Mouse (Mus musculus) C2C12 (cell line): Measurements from ENCODE around the gene Lrrc37a. TPM values are rescaled to one million over a fixed set of nuclear protein-coding genes. Genes with fewer than 3 reads are reported as not detected.
"Not testable (repeated sequence)": the region's sequence is repeated elsewhere in the genome, so short reads cannot be mapped to it uniquely, and the experiment has no call there.

Experiments used
- H3K27me3 ChIP-seq: one replicate; pipeline ENCODE4 v1.6.1; 2011; ENCODE audit not compliant: control insufficient read depth, insufficient read depth, insufficient read length
- H3K36me3 ChIP-seq: one replicate; pipeline ENCODE4 v1.6.1; 2011; ENCODE audit not compliant: control insufficient read depth, insufficient read depth
- H3K4me3 ChIP-seq: one replicate; pipeline ENCODE4 v1.5.1; 2011; ENCODE audit warnings: mild to moderate bottlenecking, control low read depth; ENCODE audit not compliant: poor library complexity, insufficient read depth, severe bottlenecking
- H3K79me2 ChIP-seq: one replicate; pipeline ENCODE4 v1.6.1; 2011; ENCODE audit not compliant: control insufficient read depth, insufficient read depth
- H3K79me3 ChIP-seq: one replicate; pipeline ENCODE4 v1.6.1; 2011; ENCODE audit warnings: low read depth, control low read depth
- H3ac ChIP-seq: one replicate; pipeline ENCODE3; 2011; ENCODE audit warnings: low read depth; ENCODE audit not compliant: control insufficient read depth, insufficient read length
- CEBPB ChIP-seq: IDR thresholded peaks from one replicate; pipeline ENCODE4 v1.6.1; 2011; ENCODE audit warnings: low read depth, mild to moderate bottlenecking, control low read depth, moderate library complexity
- CTCF ChIP-seq: IDR thresholded peaks from one replicate; pipeline ENCODE4 v1.5.1; 2011; ENCODE audit not compliant: control insufficient read depth, insufficient read depth, insufficient read length
- FOSL1 ChIP-seq: IDR thresholded peaks from one replicate; pipeline ENCODE4 v1.8.0; 2011; ENCODE audit warnings: mild to moderate bottlenecking, low read length; ENCODE audit not compliant: poor library complexity, insufficient read depth, severe bottlenecking
- MAX ChIP-seq: IDR thresholded peaks from one replicate; pipeline ENCODE4 v1.6.1; 2011; ENCODE audit warnings: mild to moderate bottlenecking, control low read depth
- MYOD1 ChIP-seq: IDR thresholded peaks from one replicate; pipeline ENCODE4 v1.6.1; 2011; ENCODE audit warnings: low read depth; ENCODE audit not compliant: control insufficient read depth, insufficient read length
- MYOG ChIP-seq: IDR thresholded peaks from one replicate; pipeline ENCODE4 v1.6.1; 2011; ENCODE audit not compliant: control insufficient read depth, insufficient read length; ENCODE audit errors: extremely low read depth
- USF1 ChIP-seq: IDR thresholded peaks from one replicate; pipeline ENCODE4 v1.6.1; 2011; ENCODE audit warnings: low read depth, mild to moderate bottlenecking, control low read depth, moderate library complexity
- polyA plus RNA-seq: library from polyadenylated mRNA; unstranded; fragments of >200 nt; fragmentation: generic; extraction: Trizol; gene quantifications from one replicate; pipeline ENCODE4 v1.2.1, GENCODE M21; 2012; ENCODE audit warnings: missing spikeins

Lrrc37a gene
- polyA plus RNA-seq, 1 experiment = not detected

GRCm38 (mm10) chr11:103411981-103412949 is 92.1 kb downstream of the Lrrc37a start, which contains the start of gene Plekhm1:
Plekhm1 (minus strand) TSS chr11:103412687.
- H3ac ChIP-seq = peak within 1 kb of the TSS; percentile 65
- H3K79me2 ChIP-seq = peaks cover 36% of the 10 kb centered on the region
- H3K4me3 ChIP-seq = peak within 1 kb of the TSS; percentile 85
- peaks cover 4% of the 10 kb centered on the region for H3K27me3 ChIP-seq
- TF ChIP-seq CEBPB (no peak), MAX (no peak), MYOD1 (no peak), CTCF (no peak), FOSL1 (no peak), MYOG (no peak), USF1 (no peak)
- peaks cover 17% of the 10 kb centered on the region for H3K79me3 ChIP-seq
- H3K36me3 ChIP-seq = peaks cover 5% of the 10 kb centered on the region

GRCm38 (mm10) chr11:103411301-103411700 is 93.1 kb downstream of the Lrrc37a start:
- no peak overlapping the region for H3K4me3 ChIP-seq
- TF ChIP-seq USF1 (no peak), FOSL1 (no peak), MYOD1 (no peak), MYOG (no peak), MAX (no peak), CTCF (no peak), CEBPB (no peak)
- H3K79me2 ChIP-seq = peaks cover 36% of the 10 kb centered on the region
- peaks cover 4% of the 10 kb centered on the region for H3K27me3 ChIP-seq
- peaks cover 5% of the 10 kb centered on the region for H3K36me3 ChIP-seq
- no peak overlapping the region for H3ac ChIP-seq
- H3K79me3 ChIP-seq = peaks cover 17% of the 10 kb centered on the region

GRCm38 (mm10) chr11:103408880-103409279 is 95.5 kb downstream of the Lrrc37a start:
- H3ac ChIP-seq = no peak overlapping the region
- H3K4me3 ChIP-seq = no peak overlapping the region
- peaks cover 8% of the 10 kb centered on the region for H3K36me3 ChIP-seq
- H3K79me2 ChIP-seq = peaks cover 41% of the 10 kb centered on the region
- H3K79me3 ChIP-seq = peaks cover 17% of the 10 kb centered on the region
- no peaks in the 10 kb centered on the region for H3K27me3 ChIP-seq
- TF ChIP-seq USF1 = no peak
- TF ChIP-seq CTCF = no peak
- TF ChIP-seq CEBPB = no peak
- TF ChIP-seq FOSL1 = no peak
- no peak for TF ChIP-seq MYOD1
- no peak for TF ChIP-seq MYOG
- TF ChIP-seq MAX = no peak

DNA sequence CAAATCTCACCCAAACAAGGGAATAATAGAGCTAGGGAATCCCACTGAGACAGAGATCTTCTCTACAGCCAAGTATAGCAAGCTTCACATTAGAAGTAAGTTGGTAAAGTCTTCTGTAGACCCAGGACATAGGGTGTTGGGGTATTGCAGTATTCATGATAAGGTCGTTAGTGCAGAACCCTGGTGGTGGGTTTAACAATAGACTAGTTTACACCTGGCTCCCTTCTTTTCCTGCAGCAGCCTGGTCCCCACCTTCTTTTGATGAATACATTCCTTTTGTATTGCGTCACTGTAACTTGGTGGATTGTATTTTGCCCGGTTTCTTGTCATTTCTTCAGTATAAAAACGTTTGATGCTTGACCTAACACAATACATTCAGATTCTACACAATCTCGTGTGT is 97.3 kb downstream of the Lrrc37a start:
- H3K27me3 ChIP-seq, H3K4me3 ChIP-seq, H3ac ChIP-seq: not testable (repeated sequence)
- peaks cover 23% of the 10 kb centered on the region for H3K36me3 ChIP-seq
- peak; percentile 24 for TF ChIP-seq CEBPB
- peaks cover 39% of the 10 kb centered on the region for H3K79me2 ChIP-seq
- peaks cover 17% of the 10 kb centered on the region for H3K79me3 ChIP-seq

DNA sequence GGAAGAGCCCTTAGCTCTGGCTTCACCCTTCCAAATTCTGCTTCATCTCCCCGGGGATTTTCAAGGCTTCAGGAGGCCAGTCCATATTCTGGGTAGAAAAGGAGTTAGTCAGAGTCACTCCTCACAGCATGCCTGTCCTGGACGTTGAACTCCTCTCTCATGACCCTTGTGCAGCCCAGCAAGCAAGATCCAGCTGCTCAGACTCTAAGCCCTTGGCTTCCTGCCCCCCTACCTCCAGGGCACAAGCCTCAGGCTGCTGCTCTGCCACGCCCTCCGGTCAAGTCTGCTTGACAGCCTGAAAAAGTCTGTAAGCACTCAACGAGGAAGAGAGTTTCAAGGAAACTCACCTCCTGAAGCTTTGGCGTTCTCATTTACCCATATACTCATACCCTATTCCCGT is 97.8 kb downstream of the Lrrc37a start:
- peaks cover 15% of the 10 kb centered on the region for H3K79me3 ChIP-seq
- H3K36me3 ChIP-seq = peaks cover 28% of the 10 kb centered on the region
- no peak overlapping the region for H3ac ChIP-seq
- no peaks in the 10 kb centered on the region for H3K27me3 ChIP-seq
- no peak overlapping the region for H3K4me3 ChIP-seq
- H3K79me2 ChIP-seq = peaks cover 33% of the 10 kb centered on the region
- TF ChIP-seq MAX (no peak), MYOG (no peak), USF1 (no peak), CEBPB (no peak), FOSL1 (no peak), CTCF (no peak), MYOD1 (no peak)

DNA sequence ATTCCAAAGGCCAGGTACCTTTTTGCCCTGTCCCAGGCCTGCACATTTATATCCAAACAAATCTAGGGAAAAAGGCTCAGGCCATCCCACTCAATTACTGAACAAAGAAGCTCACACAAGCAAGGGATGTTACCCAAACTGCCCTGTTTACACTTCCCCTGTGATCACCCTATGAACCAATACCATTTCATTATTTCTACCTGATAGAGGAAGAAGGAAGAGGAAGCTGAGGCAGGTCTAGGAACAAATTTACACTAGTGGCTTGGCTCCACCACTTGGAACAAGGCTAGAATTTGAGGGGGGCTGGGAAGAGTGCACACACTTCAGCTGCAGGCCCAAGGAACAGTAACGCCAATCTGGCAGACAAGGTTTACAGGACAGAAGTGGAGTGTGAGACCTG is 98.6 kb downstream of the Lrrc37a start:
- Histone ChIP-seq H3K27me3 (no peaks in the 10 kb centered on the region), H3K36me3 (peaks cover 30% of the 10 kb centered on the region), H3K4me3 (no peak overlapping the region), H3K79me2 (peaks cover 25% of the 10 kb centered on the region), H3ac (no peak overlapping the region), H3K79me3 (peaks cover 14% of the 10 kb centered on the region)
- TF ChIP-seq MAX = no peak
- TF ChIP-seq CTCF = no peak
- TF ChIP-seq CEBPB = no peak
- no peak for TF ChIP-seq MYOG
- TF ChIP-seq USF1 = no peak
- no peak for TF ChIP-seq FOSL1
- TF ChIP-seq MYOD1 = no peak
